Mouse (Mus musculus): ENCODE data around the gene Klhdc4.

Gene Klhdc4

GRCm38 (mm10) chr8:121749501-121749900 is 79.9 kb downstream of the Klhdc4 start:
- no peak for DNase-seq (ENCODE audit: low spot score)

Data from urinary bladder, postnatal 10 days (tissue).